Mouse (Mus musculus): ENCODE measurements around the gene U2surp. TPM values are rescaled to one million over a fixed set of nuclear protein-coding genes. Genes with fewer than 3 reads are reported as not detected.

U2surp gene
- total and polyA plus RNA-seq, 2 experiments from 2014 or later, result 37.8 to 138 TPM

GRCm38 (mm10) chr9:95556067-95556512 is 44.3 kb upstream of the U2surp start:
- Histone ChIP-seq H3K27me3 (ENCODE audit: insufficient read depth, low read length) (0 out of 2 replicates have a peak, but pooled peaks cover 3% of the 10 kb centered on the region), H3K27ac (ENCODE audit: low read depth, low read length) (no peak overlapping the region), H3K9me3 (ENCODE audit: low read length) (no peaks in the 10 kb centered on the region), H3K4me3 (ENCODE audit: low read depth, low read length) (no peak overlapping the region), H3K9ac (replicated peaks; ENCODE audit: low read length, poor library complexity, severe bottlenecking) (no peak overlapping the region), H3K36me3 (ENCODE audit: insufficient read depth, low read length) (no peaks in the 10 kb centered on the region), H3K4me2 (ENCODE audit: low read depth, low read length, poor library complexity, severe bottlenecking) (no peak overlapping the region), H3K4me1 (ENCODE audit: insufficient read depth, low read length) (peaks cover 7% of the 10 kb centered on the region; the same call in 1 of the 2 replicates)
- 89% methylated on average over 4 of the region's 4 CpGs for WGBS
- TF ChIP-seq CTCF (IDR thresholded peaks at IDR 0.05), result no peak
- no peak for ATAC-seq (ENCODE audit: low FRiP score)
- DNase-seq (ENCODE audit: low spot score), result no peak

GRCm38 (mm10) chr9:95555233-95555740 is 43.5 kb upstream of the U2surp start:
- H3K36me3 ChIP-seq (ENCODE audit: insufficient read depth, low read length), result no peaks in the 10 kb centered on the region
- no peak overlapping the region for H3K9ac ChIP-seq (replicated peaks; ENCODE audit: low read length, poor library complexity, severe bottlenecking)
- 68% methylated on average over 5 of the region's 5 CpGs for WGBS
- H3K9me3 ChIP-seq (ENCODE audit: low read length), result no peaks in the 10 kb centered on the region
- no peak overlapping the region for H3K4me3 ChIP-seq (ENCODE audit: low read depth, low read length)
- no peak for ATAC-seq (ENCODE audit: low FRiP score)
- no peaks in the 10 kb centered on the region for H3K27me3 ChIP-seq (ENCODE audit: insufficient read depth, low read length)
- H3K27ac ChIP-seq (ENCODE audit: low read depth, low read length), result no peak overlapping the region
- no peak for TF ChIP-seq CTCF (IDR thresholded peaks at IDR 0.05)
- peaks cover under 1% of the 10 kb centered on the region; the same call in 1 of the 2 replicates for H3K4me1 ChIP-seq (ENCODE audit: insufficient read depth, low read length)
- H3K4me2 ChIP-seq (ENCODE audit: low read depth, low read length, poor library complexity, severe bottlenecking), result no peak overlapping the region
- no peak for DNase-seq (ENCODE audit: low spot score)

DNA sequence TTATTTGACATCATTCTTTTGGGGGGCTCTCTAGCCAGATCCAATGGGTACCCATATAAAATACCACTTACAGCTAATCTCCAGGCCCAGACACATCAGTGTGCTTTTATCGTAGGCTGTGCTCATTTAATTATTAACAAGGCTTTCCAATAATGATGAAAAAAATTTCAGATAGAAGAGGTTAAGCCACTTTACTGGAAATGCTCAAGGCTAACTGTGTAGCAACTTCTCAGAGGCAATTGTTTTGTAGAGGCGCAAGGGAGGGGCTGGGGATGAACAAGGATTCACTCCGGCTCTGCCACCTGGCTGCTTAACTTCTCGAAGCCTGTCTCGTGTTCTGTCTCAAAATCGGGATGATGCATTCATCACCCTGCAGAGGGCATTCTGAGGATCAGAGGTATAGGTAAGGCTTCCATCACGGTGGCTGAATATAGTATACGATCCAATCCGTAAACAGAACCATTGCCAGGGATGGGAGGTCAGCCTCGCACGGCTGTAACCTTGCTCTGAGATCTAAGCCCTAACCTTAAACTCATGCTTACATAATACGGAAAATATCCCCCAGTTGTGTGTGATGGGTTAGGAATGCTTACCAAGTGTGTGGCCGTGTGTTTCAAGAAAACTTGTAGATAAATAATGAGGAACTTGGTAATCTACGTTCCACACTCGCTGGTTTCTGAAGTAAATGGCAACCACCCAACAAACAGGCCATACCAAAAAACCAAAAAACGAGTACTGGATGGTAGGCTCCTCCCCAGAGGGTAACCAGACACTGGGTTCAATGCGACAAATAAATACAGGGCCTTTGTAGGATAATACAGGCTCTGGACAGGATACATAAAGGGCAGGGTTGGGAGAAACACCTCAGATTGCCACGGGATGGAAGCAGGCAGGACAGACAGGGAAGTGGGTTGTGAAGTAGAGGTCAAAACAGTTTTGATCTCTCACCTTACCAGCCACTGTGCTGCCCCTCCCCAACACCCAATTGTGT is 42.7 kb upstream of the U2surp start:
- Histone ChIP-seq H3K4me1 (ENCODE audit: insufficient read depth, low read length) (no peaks in the 10 kb centered on the region), H3K27ac (ENCODE audit: low read depth, low read length) (no peak overlapping the region), H3K36me3 (ENCODE audit: insufficient read depth, low read length) (no peaks in the 10 kb centered on the region), H3K4me2 (ENCODE audit: low read depth, low read length, poor library complexity, severe bottlenecking) (no peak overlapping the region), H3K27me3 (ENCODE audit: insufficient read depth, low read length) (no peaks in the 10 kb centered on the region), H3K4me3 (ENCODE audit: low read depth, low read length) (no peak overlapping the region), H3K9me3 (ENCODE audit: low read length) (no peaks in the 10 kb centered on the region), H3K9ac (replicated peaks; ENCODE audit: low read length, poor library complexity, severe bottlenecking) (no peak overlapping the region)
- TF ChIP-seq CTCF (IDR thresholded peaks at IDR 0.05), result 0 out of 2 replicates have a peak, but pooled peaks have one; percentile 20
- DNase-seq (ENCODE audit: low spot score) (no peak), ATAC-seq (ENCODE audit: low FRiP score) (no peak)
- WGBS, result 83% methylated on average over 18 of the region's 18 CpGs

GRCm38 (mm10) chr9:95552175-95552705 is 40.4 kb upstream of the U2surp start:
- H3K36me3 ChIP-seq (ENCODE audit: insufficient read depth, low read length), result no peaks in the 10 kb centered on the region

GRCm38 (mm10) chr9:95550856-95551774 is 39.3 kb upstream of the U2surp start:
- H3K9me3 ChIP-seq (ENCODE audit: low read length), result no peaks in the 10 kb centered on the region
- no peak overlapping the region for H3K9ac ChIP-seq (replicated peaks; ENCODE audit: low read length, poor library complexity, severe bottlenecking)
- ATAC-seq (ENCODE audit: low FRiP score) (no peak), DNase-seq (ENCODE audit: low spot score) (no peak)
- no peaks in the 10 kb centered on the region for H3K4me1 ChIP-seq (ENCODE audit: insufficient read depth, low read length)
- TF ChIP-seq CTCF (IDR thresholded peaks at IDR 0.05), result no peak
- no peaks in the 10 kb centered on the region for H3K27me3 ChIP-seq (ENCODE audit: insufficient read depth, low read length)
- H3K27ac ChIP-seq (ENCODE audit: low read depth, low read length), result no peak overlapping the region
- H3K36me3 ChIP-seq (ENCODE audit: insufficient read depth, low read length), result no peaks in the 10 kb centered on the region
- no peak overlapping the region for H3K4me2 ChIP-seq (ENCODE audit: low read depth, low read length, poor library complexity, severe bottlenecking)
- WGBS, result 70% methylated on average over 9 of the region's 9 CpGs
- H3K4me3 ChIP-seq (ENCODE audit: low read depth, low read length), result no peak overlapping the region

More at GRCm38 (mm10) chr9:95552175-95552705, 40.4 kb upstream of the U2surp start:
- no peak overlapping the region for H3K4me3 ChIP-seq (ENCODE audit: low read depth, low read length)
- DNase-seq (ENCODE audit: low spot score), result no peak
- no peaks in the 10 kb centered on the region for H3K4me1 ChIP-seq (ENCODE audit: insufficient read depth, low read length)
- H3K9ac ChIP-seq (replicated peaks; ENCODE audit: low read length, poor library complexity, severe bottlenecking), result no peak overlapping the region
- ATAC-seq (ENCODE audit: low FRiP score), result no peak
- 67% methylated on average over 10 of the region's 10 CpGs for WGBS
- no peak for TF ChIP-seq CTCF (IDR thresholded peaks at IDR 0.05)
- no peaks in the 10 kb centered on the region for H3K9me3 ChIP-seq (ENCODE audit: low read length)
- H3K27me3 ChIP-seq (ENCODE audit: insufficient read depth, low read length), result no peaks in the 10 kb centered on the region
- no peak overlapping the region for H3K27ac ChIP-seq (ENCODE audit: low read depth, low read length)
- H3K4me2 ChIP-seq (ENCODE audit: low read depth, low read length, poor library complexity, severe bottlenecking), result no peak overlapping the region

Measured in midbrain, postnatal 0 days (tissue).